In the genomic region with DNA sequence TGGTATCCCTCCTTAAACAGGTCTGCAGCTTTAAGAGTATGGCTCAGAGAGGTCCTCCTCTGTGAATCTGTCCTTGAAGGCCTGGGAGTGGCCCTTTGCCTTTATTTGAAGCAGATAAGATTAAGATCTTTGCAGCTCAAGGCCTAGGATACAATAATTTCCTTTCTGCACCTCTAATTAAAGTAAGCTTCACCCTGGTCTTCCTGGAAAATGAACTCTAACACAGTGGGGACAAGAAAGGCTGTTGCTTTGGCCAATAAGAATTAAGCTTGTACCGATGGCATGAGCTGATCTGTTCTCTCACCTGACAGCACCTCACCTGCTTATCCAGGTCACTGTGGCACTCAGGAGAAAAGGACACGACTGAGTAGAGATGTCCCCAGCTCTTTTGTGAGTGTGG, we compare ENCODE assay signal across 20 mouse cellular contexts. TPM values are rescaled to one million over a fixed set of nuclear protein-coding genes. Genes with fewer than 3 reads are reported as not detected.
"Had no signal": no experiment of that assay in that cellular context is flagged by ENCODE, and none has a peak within 500 bp of the region (broad histone marks: within the 10 kb centered on the region; RNA-seq: fewer than 3 reads in every experiment).

No protein-coding gene starts in this region.

- H3K36me3 ChIP-seq: kidney, embryonic 15.5 days; liver, embryonic 13.5 days had no signal

- H3K4me3 ChIP-seq: kidney, embryonic 15.5 days; layer of hippocampus, adult 2 months; liver, embryonic 13.5 days had no signal

- H3K27ac ChIP-seq: kidney, embryonic 15.5 days; layer of hippocampus, adult 2 months; liver, embryonic 13.5 days; macrophage had no signal

- H3K4me1 ChIP-seq: liver, embryonic 13.5 days had no signal

- DNase-seq: kidney, adult 11 months; kidney, adult 8-10 months; kidney, postnatal 14 days; kidney, postnatal 4 days; layer of hippocampus, adult 9-11 months; liver, embryonic 13.5 days; lung, adult 2 months; midbrain, embryonic 14.5 days; right cerebral cortex, adult 18-20 months; right cerebral cortex, postnatal 14 days; right cerebral cortex, postnatal 4 days; spleen, adult 18-20 months; thymus, postnatal 36 days had no signal

- H3K4me2 ChIP-seq: kidney, embryonic 15.5 days; liver, embryonic 13.5 days had no signal

- H3K9me3 ChIP-seq: kidney, embryonic 15.5 days; liver, embryonic 13.5 days had no signal

- H3K9ac ChIP-seq: kidney, embryonic 15.5 days; liver, embryonic 13.5 days had no signal

- H3K27me3 ChIP-seq: kidney, embryonic 15.5 days; liver, embryonic 13.5 days had no signal

RNA-seq across cellular contexts. Expression of a gene that starts 45.0 kb away (rescaled TPM):
- polyA plus RNA-seq: limb, embryonic 11.5 days; liver, adult 2 months; midbrain, embryonic 14.5 days; midbrain, postnatal 0 days; neural tube, embryonic 14.5 days had no signal
